Mouse (Mus musculus): Measurements from ENCODE around the gene Mxd1. TPM values are rescaled to one million over a fixed set of nuclear protein-coding genes. Genes with fewer than 3 reads are reported as not detected.

Gene Mxd1
- 13.4 and 13.8 TPM in 2 replicates for polyA plus RNA-seq (2015; fragmentation: Nextera tagmentation; extraction: Ambion mirVana)

- under 1% methylated on average over 62 of the region's 76 CpGs for WGBS
- ATAC-seq (ENCODE audit: low FRiP score, low read depth), result peak; percentile 1; the same call in 1 of the 2 replicates
- Histone ChIP-seq H3K4me3 (peak within 1 kb of the TSS; percentile 90), H3K9ac (peak within 1 kb of the TSS; percentile 84), H3K4me1 (peaks cover 30% of the 10 kb centered on the region), H3K9me3 (no peaks in the 10 kb centered on the region), H3K27me3 (no peaks in the 10 kb centered on the region), H3K27ac (peak within 1 kb of the TSS; percentile 48), H3K4me2 (replicated peaks) (peak within 1 kb of the TSS; percentile 95), H3K36me3 (peaks cover 40% of the 10 kb centered on the region)
Measured at GRCm38 (mm10) chr6:86668580-86669239, at the start of gene Mxd1. Gene Mxd1, minus strand, starts transcription at chr6:86669161.

GRCm38 (mm10) chr6:86708072-86708774 lies 39.3 kb upstream of the Mxd1 start:
- peaks cover 75% of the 10 kb centered on the region for H3K36me3 ChIP-seq
- no peak overlapping the region for H3K4me2 ChIP-seq (replicated peaks)
- H3K4me3 ChIP-seq, result no peak overlapping the region
- H3K9me3 ChIP-seq, result no peaks in the 10 kb centered on the region
- no peaks in the 10 kb centered on the region for H3K27me3 ChIP-seq
- H3K4me1 ChIP-seq, result no peaks in the 10 kb centered on the region
- 89% methylated on average over 4 of the region's 4 CpGs for WGBS
- H3K27ac ChIP-seq, result no peak overlapping the region
- no peak overlapping the region for H3K9ac ChIP-seq
- no peak for ATAC-seq (ENCODE audit: low FRiP score, low read depth)

- peaks cover 92% of the 10 kb centered on the region for H3K36me3 ChIP-seq
Measured at GRCm38 (mm10) chr6:86702577-86702976, 33.6 kb upstream of the Mxd1 start.

GRCm38 (mm10) chr6:86697903-86698302 lies 28.9 kb upstream of the Mxd1 start:
- H3K4me3 ChIP-seq, result no peak overlapping the region
- WGBS, result 81% methylated on average over 6 of the region's 6 CpGs
- peaks cover 85% of the 10 kb centered on the region for H3K36me3 ChIP-seq
- ATAC-seq (ENCODE audit: low FRiP score, low read depth), result no peak
- H3K9ac ChIP-seq, result no peak overlapping the region
- H3K27me3 ChIP-seq, result no peaks in the 10 kb centered on the region
- no peak overlapping the region for H3K4me2 ChIP-seq (replicated peaks)
- H3K27ac ChIP-seq, result no peak overlapping the region
- H3K9me3 ChIP-seq, result no peaks in the 10 kb centered on the region
- no peaks in the 10 kb centered on the region for H3K4me1 ChIP-seq

More at GRCm38 (mm10) chr6:86702577-86702976, 33.6 kb upstream of the Mxd1 start:
- Histone ChIP-seq H3K9me3 (no peaks in the 10 kb centered on the region), H3K4me3 (no peak overlapping the region), H3K27me3 (no peaks in the 10 kb centered on the region), H3K4me1 (no peaks in the 10 kb centered on the region), H3K9ac (no peak overlapping the region), H3K27ac (no peak overlapping the region), H3K4me2 (replicated peaks) (no peak overlapping the region)
- ATAC-seq (ENCODE audit: low FRiP score, low read depth), result no peak
- 91% methylated on average over 9 of the region's 9 CpGs for WGBS

GRCm38 (mm10) chr6:86696213-86696612 lies 27.3 kb upstream of the Mxd1 start:
- Histone ChIP-seq H3K4me3 (no peak overlapping the region), H3K9me3 (no peaks in the 10 kb centered on the region), H3K27me3 (no peaks in the 10 kb centered on the region), H3K4me1 (no peaks in the 10 kb centered on the region), H3K9ac (no peak overlapping the region), H3K36me3 (peaks cover 77% of the 10 kb centered on the region), H3K27ac (no peak overlapping the region), H3K4me2 (replicated peaks) (no peak overlapping the region)
- WGBS, result 89% methylated on average over 10 of the region's 10 CpGs
- ATAC-seq (ENCODE audit: low FRiP score, low read depth), result no peak

- Histone ChIP-seq H3K27ac (no peak overlapping the region), H3K9ac (no peak overlapping the region), H3K36me3 (peaks cover 77% of the 10 kb centered on the region), H3K9me3 (no peaks in the 10 kb centered on the region), H3K4me1 (no peaks in the 10 kb centered on the region), H3K27me3 (no peaks in the 10 kb centered on the region), H3K4me3 (no peak overlapping the region), H3K4me2 (replicated peaks) (no peak overlapping the region)
- no peak for ATAC-seq (ENCODE audit: low FRiP score, low read depth)
Measured at GRCm38 (mm10) chr6:86694465-86694864, 25.5 kb upstream of the Mxd1 start.

GRCm38 (mm10) chr6:86689671-86690070 lies 20.7 kb upstream of the Mxd1 start:
- Histone ChIP-seq H3K9me3 (no peaks in the 10 kb centered on the region), H3K4me2 (replicated peaks) (no peak overlapping the region), H3K9ac (no peak overlapping the region), H3K27ac (no peak overlapping the region), H3K4me3 (no peak overlapping the region), H3K4me1 (no peaks in the 10 kb centered on the region), H3K36me3 (peaks cover 43% of the 10 kb centered on the region), H3K27me3 (no peaks in the 10 kb centered on the region)
- no peak for ATAC-seq (ENCODE audit: low FRiP score, low read depth)
- 88% methylated on average over 3 of the region's 3 CpGs for WGBS

GRCm38 (mm10) chr6:86686971-86687370 lies 18.0 kb upstream of the Mxd1 start:
- Histone ChIP-seq H3K9me3 (no peaks in the 10 kb centered on the region), H3K27me3 (no peaks in the 10 kb centered on the region), H3K27ac (no peak overlapping the region), H3K9ac (no peak overlapping the region), H3K4me3 (no peak overlapping the region), H3K36me3 (peaks cover 38% of the 10 kb centered on the region), H3K4me1 (peaks cover 10% of the 10 kb centered on the region), H3K4me2 (replicated peaks) (no peak overlapping the region)
- no peak for ATAC-seq (ENCODE audit: low FRiP score, low read depth)
- WGBS, result 62% methylated on average over 1 of the region's 1 CpGs

GRCm38 (mm10) chr6:86684655-86685011 lies 15.7 kb upstream of the Mxd1 start:
- H3K27ac ChIP-seq, result peak overlapping the region; percentile 55; the same call in 1 of the 2 replicates
- no peaks in the 10 kb centered on the region for H3K9me3 ChIP-seq
- whole genome bisulfite sequencing, result 41% methylated on average over 12 of the region's 12 CpGs
- peaks cover 10% of the 10 kb centered on the region for H3K4me1 ChIP-seq
- H3K36me3 ChIP-seq, result peaks cover 37% of the 10 kb centered on the region
- no peak for ATAC-seq (ENCODE audit: low FRiP score, low read depth)
- peak overlapping the region; percentile 93 for H3K4me2 ChIP-seq (replicated peaks)
- peak overlapping the region; percentile 88 for H3K4me3 ChIP-seq
- H3K9ac ChIP-seq, result peak overlapping the region; percentile 88
- no peaks in the 10 kb centered on the region for H3K27me3 ChIP-seq

- Histone ChIP-seq H3K27me3 (no peaks in the 10 kb centered on the region), H3K27ac (peak within 1 kb of the TSS; percentile 55; the same call in 1 of the 2 replicates), H3K36me3 (peaks cover 38% of the 10 kb centered on the region), H3K4me2 (replicated peaks) (peak within 1 kb of the TSS; percentile 93), H3K4me3 (peak within 1 kb of the TSS; percentile 88), H3K9me3 (no peaks in the 10 kb centered on the region), H3K4me1 (peaks cover 10% of the 10 kb centered on the region), H3K9ac (peak within 1 kb of the TSS; percentile 88)
- ATAC-seq (ENCODE audit: low FRiP score, low read depth), result peak; percentile 88
- 4% methylated on average over 36 of the region's 36 CpGs for WGBS
Measured at GRCm38 (mm10) chr6:86683872-86684654, 15.1 kb upstream of the Mxd1 start, which contains the start of gene Snrnp27. Gene Snrnp27, minus strand, starts transcription at chr6:86684522.

- Histone ChIP-seq H3K4me1 (peaks cover 10% of the 10 kb centered on the region), H3K9ac (no peak overlapping the region), H3K27me3 (no peaks in the 10 kb centered on the region), H3K4me2 (replicated peaks) (no peak overlapping the region), H3K36me3 (peaks cover 63% of the 10 kb centered on the region), H3K4me3 (no peak overlapping the region), H3K27ac (no peak overlapping the region), H3K9me3 (no peaks in the 10 kb centered on the region)
- WGBS, result 88% methylated on average over 3 of the region's 3 CpGs
- no peak for ATAC-seq (ENCODE audit: low FRiP score, low read depth)
Measured at GRCm38 (mm10) chr6:86681289-86681688, 12.3 kb upstream of the Mxd1 start.

- no peak for ATAC-seq (ENCODE audit: low FRiP score, low read depth)
- WGBS, result 77% methylated on average over 6 of the region's 6 CpGs
- H3K36me3 ChIP-seq, result peaks cover 90% of the 10 kb centered on the region
Measured at GRCm38 (mm10) chr6:86678341-86678740, 9.4 kb upstream of the Mxd1 start.

More at GRCm38 (mm10) chr6:86678341-86678740, 9.4 kb upstream of the Mxd1 start:
- Histone ChIP-seq H3K4me3 (no peak overlapping the region), H3K27ac (no peak overlapping the region), H3K9me3 (no peaks in the 10 kb centered on the region), H3K27me3 (no peaks in the 10 kb centered on the region), H3K4me2 (replicated peaks) (no peak overlapping the region), H3K4me1 (peaks cover 5% of the 10 kb centered on the region), H3K9ac (no peak overlapping the region)
